Mouse (Mus musculus) olfactory bulb, adult 2 months (tissue): ENCODE measurements around the gene Rev1.

Experiments used
- CTCF ChIP-seq: fragments of 200-500 bp; IDR thresholded peaks from 2 replicates; pipeline ENCODE4 v1.5.1; 2012; ENCODE audit warnings: low read depth, mild to moderate bottlenecking, low read length, moderate library complexity; ENCODE audit not compliant: insufficient read depth
- POLR2A ChIP-seq: fragments of 200-500 bp; IDR thresholded peaks from 2 replicates; pipeline ENCODE4 v1.6.1; 2012; ENCODE audit warnings: mild to moderate bottlenecking, low read depth, low read length, moderate library complexity; ENCODE audit not compliant: insufficient read depth

DNA sequence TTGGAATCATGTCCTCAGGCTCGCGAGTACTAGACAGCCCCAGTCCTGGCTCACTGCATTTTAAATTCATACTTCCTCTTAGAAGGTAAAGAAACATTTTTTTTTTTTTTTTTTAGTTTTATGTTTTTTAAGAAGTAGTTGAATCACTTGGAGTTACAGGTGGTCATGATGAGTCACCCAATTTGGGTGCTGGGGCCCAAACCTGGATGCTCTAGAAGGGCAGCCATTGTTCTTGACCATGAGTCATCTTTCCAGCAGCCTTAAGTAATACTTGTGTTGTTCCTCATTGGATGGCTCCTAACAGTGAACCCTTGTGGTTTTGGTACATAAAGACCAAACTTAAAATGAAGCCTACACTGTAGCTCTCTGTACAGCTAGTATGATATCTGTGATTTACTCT lies 90.7 kb downstream of the Rev1 start:
- TF ChIP-seq POLR2A (no peak), CTCF (no peak)
